Mouse (Mus musculus): ENCODE results near the gene Hps5.
A peak's percentile ranks its signal among the peaks of the same experiment; 100 is the strongest.

Hps5 gene

DNA sequence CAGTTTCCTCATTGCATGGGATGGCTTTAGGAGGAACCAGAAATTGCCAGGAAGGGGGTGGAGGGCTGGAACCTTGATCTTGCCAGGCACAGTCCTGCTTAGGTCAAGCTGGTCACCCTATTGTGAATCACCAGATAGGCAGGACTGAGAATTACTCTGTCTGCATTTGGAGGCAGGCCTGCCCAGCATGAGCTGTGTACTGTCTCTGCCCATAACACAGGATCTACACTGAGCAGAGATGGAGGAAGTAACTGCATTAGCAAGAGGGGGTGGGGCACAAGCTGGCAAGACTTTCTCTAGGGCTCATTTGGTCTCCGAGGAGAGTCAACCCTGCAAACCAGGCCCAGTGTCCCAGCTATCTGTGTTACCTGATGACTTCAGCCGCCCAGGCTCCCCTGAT lies 60.9 kb downstream of the Hps5 start:
- DNase-seq, result no peak

DNA sequence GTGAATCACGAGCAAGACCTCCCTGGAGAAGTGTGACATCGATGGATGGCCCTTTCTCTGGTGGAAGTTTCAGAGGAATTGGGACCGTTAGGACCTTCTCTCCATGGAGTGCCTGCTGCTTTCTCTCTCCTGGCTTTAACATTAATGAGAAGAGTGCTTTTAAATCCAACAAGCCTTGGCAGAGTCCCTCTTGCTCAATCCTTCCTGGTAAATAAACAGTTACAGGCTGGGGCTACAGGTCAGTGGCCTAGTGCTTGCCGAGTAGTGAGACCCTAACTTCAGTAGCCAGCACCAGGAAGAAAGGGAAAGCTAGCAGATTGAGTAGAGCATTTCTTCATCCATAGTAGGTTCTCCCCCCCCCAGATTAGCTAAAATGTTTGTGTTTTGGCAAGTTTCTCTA lies 63.4 kb downstream of the Hps5 start, which contains the start of gene Saa4:
TSS of gene Saa4 (minus strand) at position 146 of the 400 bp plus-strand sequence.
- DNase-seq, result no peak

DNA sequence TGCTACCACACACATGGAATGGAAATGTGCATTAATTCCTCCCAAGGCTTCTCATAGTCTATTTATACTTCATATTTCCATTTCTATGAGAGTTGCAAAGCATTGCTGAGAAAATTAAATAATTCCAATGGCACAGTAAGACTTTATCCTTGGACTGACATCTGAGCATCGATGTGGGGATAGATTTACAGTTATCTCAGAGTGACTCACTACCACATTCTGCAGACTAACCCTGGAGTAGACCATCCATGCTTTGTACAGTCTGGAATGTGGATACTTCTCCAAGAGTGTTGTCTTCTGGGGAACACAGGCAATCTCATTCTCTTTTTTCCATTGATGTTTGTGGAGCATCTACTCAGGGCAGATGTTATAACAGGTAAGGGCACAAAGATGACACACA lies 68.3 kb downstream of the Hps5 start:
- DNase-seq, result no peak

- DNase-seq, result no peak
Observed at GRCm38 (mm10) chr7:46724396-46724795, 71.5 kb downstream of the Hps5 start.

- DNase-seq, result no peak
Observed at GRCm38 (mm10) chr7:46723849-46724248, 72.0 kb downstream of the Hps5 start.

DNA sequence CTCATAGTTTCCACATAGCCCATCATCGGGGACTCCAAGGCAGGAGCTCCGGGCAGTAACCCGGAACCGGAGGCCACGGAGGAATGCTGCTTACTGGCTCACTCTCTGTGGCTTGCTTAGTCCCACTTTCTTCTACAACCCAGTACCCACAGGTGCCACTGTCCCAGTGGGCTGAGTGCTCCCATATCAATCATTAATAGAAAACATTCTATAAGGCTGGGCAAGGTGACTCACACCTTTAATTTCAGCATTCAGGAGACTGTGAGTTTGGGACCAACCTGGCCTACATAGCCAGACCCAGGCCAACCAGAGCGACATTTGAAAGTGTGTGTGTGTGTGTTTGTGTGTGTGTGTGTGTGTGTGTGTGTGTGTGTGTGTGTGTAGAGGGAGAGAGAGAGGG lies 72.5 kb downstream of the Hps5 start:
- no peak for DNase-seq

GRCm38 (mm10) chr7:46720460-46720859 lies 75.4 kb downstream of the Hps5 start:
- no peak for DNase-seq

DNA sequence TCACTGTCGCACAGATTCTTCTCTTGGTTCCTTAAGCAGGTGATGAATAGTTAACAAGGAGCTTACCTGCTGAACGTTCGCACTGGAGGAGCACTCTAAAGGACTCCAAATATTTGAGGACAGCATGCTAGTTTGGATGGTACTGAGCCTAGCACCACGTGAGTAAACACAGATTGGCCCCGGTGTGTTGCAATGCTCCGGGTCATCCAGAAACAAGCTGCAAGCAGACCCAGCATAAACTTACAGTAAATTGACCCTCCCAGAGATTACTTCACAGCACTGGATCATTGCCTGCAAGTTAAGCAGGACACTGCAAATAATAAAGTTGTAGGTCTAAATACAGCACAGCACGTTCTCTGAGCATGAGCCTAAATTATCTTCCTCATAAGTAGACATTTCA lies 76.3 kb downstream of the Hps5 start:
- peak; percentile 9 for DNase-seq

DNA sequence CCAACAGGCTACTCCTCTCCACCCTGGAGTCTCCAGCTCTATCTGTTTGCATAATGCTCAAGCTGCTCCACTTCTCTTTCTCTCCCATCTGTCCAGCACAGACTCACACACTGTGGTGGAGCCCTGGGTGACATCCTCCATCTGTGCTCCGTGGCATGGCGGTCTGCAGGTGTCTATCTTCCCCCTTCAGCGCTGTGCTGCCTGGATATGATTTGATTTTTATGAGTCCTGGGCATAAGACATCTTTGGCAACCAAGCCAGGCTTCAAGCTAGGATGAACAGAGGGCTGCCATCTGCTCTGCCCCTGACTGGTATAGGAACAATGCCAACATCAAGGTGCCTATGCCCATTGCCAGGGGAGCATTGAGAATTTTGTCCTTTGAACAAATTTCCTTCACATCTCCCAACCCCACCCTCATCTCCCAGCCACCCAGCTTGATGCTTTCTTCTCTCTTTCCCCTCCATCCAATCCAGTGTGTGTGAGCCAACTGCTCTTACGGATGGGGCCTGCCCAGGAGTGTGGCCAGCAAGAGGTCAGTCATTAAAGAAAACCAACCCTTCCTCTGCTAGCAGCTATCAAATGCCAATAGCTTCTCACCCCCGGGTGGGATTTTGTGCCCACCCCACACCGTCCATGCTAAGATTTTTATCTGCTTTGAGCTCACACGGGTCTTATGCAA lies 77.1 kb downstream of the Hps5 start:
- no peak for DNase-seq

- peak; percentile 22 for DNase-seq
Observed at GRCm38 (mm10) chr7:46716897-46717296, 79.0 kb downstream of the Hps5 start.

GRCm38 (mm10) chr7:46715600-46715999 lies 80.3 kb downstream of the Hps5 start, which contains the start of gene Saa3:
Saa3 (minus strand) TSS chr7:46715700.
- DNase-seq, result no peak

DNA sequence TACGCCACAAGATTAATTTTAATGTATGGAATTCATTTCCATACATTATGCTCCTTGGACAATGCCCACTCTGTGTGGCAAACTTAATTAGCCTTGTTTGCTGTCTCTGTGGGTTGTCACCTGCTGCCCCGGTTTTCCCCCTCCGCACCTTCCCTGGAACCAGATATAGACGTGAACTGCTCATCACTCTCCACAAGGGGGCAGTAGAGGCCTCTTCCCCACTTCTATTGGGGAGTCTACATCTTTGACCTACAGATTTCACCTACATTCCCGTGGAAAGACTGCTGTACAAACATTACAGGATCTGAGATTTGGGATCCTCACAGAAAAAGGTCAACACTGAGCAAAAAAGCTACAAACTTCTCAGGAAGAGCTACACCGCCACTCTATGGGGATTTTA lies 81.3 kb downstream of the Hps5 start:
- DNase-seq, result peak; percentile 58

GRCm38 (mm10) chr7:46712250-46712649 lies 83.6 kb downstream of the Hps5 start:
- DNase-seq, result no peak
